Mouse (Mus musculus) embryonic facial prominence, embryonic 12.5 days (tissue): ENCODE measurements at regions not wholly inside any gene's neighbourhood (a gene's known extent, or its start where the extent isn't known, plus 50 kb on each side); places are given as distances from the start of the nearest gene placed in this dataset.

Experiments used
- ATAC-seq: fragments of 200-750 bp; cut with Nextera tagmentation; 2 replicates; pipeline ENCODE4 v1.8.0; 2017; ENCODE audit not compliant: insufficient number of reproducible peaks, insufficient read depth, low FRiP score, low TSS enrichment
- H3K27ac ChIP-seq: fragments of 300-500 bp; sonication (generic); 2 replicates; pipeline ENCODE4 v1.5.1; 2016; ENCODE audit warnings: mild to moderate bottlenecking
- H3K27me3 ChIP-seq: fragments of 300-500 bp; sonication (generic); 2 replicates; pipeline ENCODE4 v1.6.1; 2016; ENCODE audit warnings: mild to moderate bottlenecking, moderate library complexity
- H3K36me3 ChIP-seq: fragments of 300-500 bp; sonication (generic); 2 replicates; pipeline ENCODE4 v1.6.1; 2016; ENCODE audit warnings: mild to moderate bottlenecking
- H3K4me1 ChIP-seq: fragments of 300-500 bp; sonication (generic); 2 replicates; pipeline ENCODE4 v1.6.1; 2016
- H3K4me2 ChIP-seq: fragments of 300-500 bp; sonication (generic); replicated peaks from 2 replicates; pipeline ENCODE4 v1.6.1; 2016; ENCODE audit warnings: mild to moderate bottlenecking, moderate library complexity
- H3K4me3 ChIP-seq: fragments of 300-500 bp; sonication (generic); 2 replicates; pipeline ENCODE4 v1.5.1; 2016; ENCODE audit warnings: mild to moderate bottlenecking
- H3K9ac ChIP-seq: fragments of 300-500 bp; sonication (generic); 2 replicates; pipeline ENCODE4 v1.6.1; 2016; ENCODE audit warnings: mild to moderate bottlenecking, moderate library complexity
- H3K9me3 ChIP-seq: fragments of 300-500 bp; sonication (generic); 2 replicates; pipeline ENCODE4 v1.6.1; 2016; ENCODE audit warnings: mild to moderate bottlenecking, moderate library complexity
- WGBS: fragments of 180-500 bp; shearing (Covaris S2); methylation state at CpG from one replicate; pipeline ENCODE4 v1.1.7; 2016; 5-methylcytosine and 5-hydroxymethylcytosine counted together

GRCm38 (mm10) chr8:125341606-125342005 lies 228.0 kb downstream of the Sipa1l2 start:
- no peaks in the 10 kb centered on the region for H3K27me3 ChIP-seq
- 86% methylated on average over 4 of the region's 4 CpGs for WGBS

GRCm38 (mm10) chr8:125338222-125338621 lies 231.4 kb downstream of the Sipa1l2 start:
- Histone ChIP-seq H3K4me2 (no peak overlapping the region), H3K9ac (no peak overlapping the region), H3K27ac (no peak overlapping the region), H3K9me3 (no peaks in the 10 kb centered on the region), H3K27me3 (no peaks in the 10 kb centered on the region), H3K4me1 (0 out of 2 replicates have a peak, but pooled peaks cover 4% of the 10 kb centered on the region), H3K4me3 (no peak overlapping the region), H3K36me3 (no peaks in the 10 kb centered on the region)
- no peak for ATAC-seq
- 31% methylated on average over 6 of the region's 6 CpGs for WGBS

More at GRCm38 (mm10) chr8:125341606-125342005, 228.0 kb downstream of the Sipa1l2 start:
- H3K27ac ChIP-seq = no peak overlapping the region
- H3K4me2 ChIP-seq = no peak overlapping the region
- H3K36me3 ChIP-seq = no peaks in the 10 kb centered on the region
- peaks cover 8% of the 10 kb centered on the region; the same call in 1 of the 2 replicates for H3K4me1 ChIP-seq
- ATAC-seq = no peak
- no peaks in the 10 kb centered on the region for H3K9me3 ChIP-seq
- H3K9ac ChIP-seq = no peak overlapping the region
- H3K4me3 ChIP-seq = no peak overlapping the region

DNA sequence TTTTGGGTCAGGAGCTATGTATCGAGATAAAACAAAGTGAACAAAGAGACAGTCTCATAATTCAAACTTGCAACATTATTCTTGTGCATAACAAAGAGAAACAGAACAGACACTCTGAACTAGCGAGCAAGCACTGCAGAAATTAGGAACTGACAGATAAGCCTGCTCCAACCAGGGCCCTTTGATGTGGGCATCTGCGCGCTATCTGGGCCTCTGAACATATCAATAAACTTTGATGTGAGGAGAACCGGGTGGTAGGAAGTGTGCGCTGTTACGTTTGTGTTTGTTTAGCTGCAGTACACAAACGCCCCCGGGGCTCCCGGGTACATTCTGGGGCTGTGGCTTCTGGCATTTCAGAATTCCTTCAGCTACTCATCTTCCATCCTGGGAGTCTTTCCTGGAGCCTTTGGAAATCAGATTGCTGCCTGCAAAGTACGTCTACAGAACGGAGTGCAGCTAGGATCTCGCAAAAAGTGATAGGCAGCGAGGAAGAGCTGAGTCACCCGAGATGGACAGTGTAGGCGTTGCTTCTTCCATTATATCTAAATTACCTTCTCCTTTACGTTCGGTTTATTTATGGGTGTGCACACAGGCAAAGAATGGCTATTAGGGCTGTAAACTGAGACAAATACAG lies 232.0 kb downstream of the Sipa1l2 start:
- Histone ChIP-seq H3K4me3 (no peak overlapping the region), H3K36me3 (no peaks in the 10 kb centered on the region), H3K4me2 (no peak overlapping the region), H3K27me3 (no peaks in the 10 kb centered on the region), H3K9me3 (no peaks in the 10 kb centered on the region), H3K9ac (no peak overlapping the region), H3K27ac (no peak overlapping the region), H3K4me1 (0 out of 2 replicates have a peak, but pooled peaks cover 4% of the 10 kb centered on the region)
- 60% methylated on average over 18 of the region's 18 CpGs for WGBS
- no peak for ATAC-seq

DNA sequence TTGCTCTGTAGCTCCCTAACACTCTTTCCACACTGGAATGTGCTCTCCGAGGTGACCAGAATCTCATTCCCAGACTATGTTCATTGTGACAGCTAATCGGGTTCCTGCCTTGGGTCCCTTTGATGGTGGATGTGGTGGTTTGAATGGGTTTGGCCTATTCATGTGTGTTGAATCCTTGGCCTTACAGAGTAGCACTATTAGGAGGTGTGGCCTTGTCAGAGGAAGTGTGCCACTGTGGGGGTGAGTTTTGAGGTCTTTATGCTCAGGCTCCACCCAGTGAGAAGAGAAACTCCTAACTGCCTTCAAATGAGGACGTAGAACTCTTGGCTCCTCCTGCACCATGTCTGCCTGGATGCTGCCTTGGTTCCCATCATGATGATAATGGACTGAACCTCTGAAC lies 232.8 kb downstream of the Sipa1l2 start:
- H3K36me3 ChIP-seq = no peaks in the 10 kb centered on the region
- H3K9ac ChIP-seq = no peak overlapping the region
- H3K27ac ChIP-seq = no peak overlapping the region
- WGBS = 70% methylated on average over 3 of the region's 3 CpGs
- H3K4me1 ChIP-seq = 0 out of 2 replicates have a peak, but pooled peaks cover 4% of the 10 kb centered on the region
- no peak for ATAC-seq
- H3K4me3 ChIP-seq = no peak overlapping the region
- no peaks in the 10 kb centered on the region for H3K27me3 ChIP-seq
- no peak overlapping the region for H3K4me2 ChIP-seq
- no peaks in the 10 kb centered on the region for H3K9me3 ChIP-seq

DNA sequence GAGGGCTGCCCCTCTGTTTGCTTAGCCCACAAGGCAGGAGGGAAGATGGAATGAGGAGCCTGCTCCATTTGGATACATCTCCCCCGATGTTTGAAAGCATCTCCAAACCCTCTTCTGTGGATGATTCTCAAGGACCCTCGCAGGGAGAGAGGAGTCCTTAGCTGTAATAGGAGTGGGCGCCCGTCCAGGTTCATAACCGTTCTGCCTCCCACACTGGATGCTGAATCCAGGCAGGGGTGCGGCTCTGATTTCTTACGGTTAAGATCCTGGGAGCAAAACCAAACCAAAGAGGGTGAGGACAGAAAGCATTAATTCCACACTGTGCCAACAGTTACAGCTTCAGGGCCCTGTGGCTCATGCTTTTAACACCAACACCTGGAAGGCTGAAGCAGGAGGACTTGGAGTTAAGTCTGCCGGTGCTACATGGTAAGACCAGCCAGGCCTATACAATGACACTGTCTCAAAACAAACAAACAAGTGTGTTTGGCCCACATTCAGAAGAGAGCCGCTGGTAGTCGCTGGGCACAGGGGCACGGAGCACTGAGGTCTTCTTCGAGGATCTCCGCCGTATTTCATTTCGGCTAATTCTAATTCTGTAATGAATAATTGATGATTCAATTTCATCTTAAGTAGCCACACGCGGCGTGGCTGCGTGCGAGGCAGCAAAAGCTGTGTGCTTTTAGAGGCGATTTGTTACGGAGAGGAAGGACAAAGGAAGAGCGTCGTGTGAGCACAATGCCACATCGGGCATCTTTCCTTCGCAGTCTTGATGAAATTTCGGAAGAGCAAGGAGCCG lies 233.8 kb downstream of the Sipa1l2 start:
- Histone ChIP-seq H3K27me3 (no peaks in the 10 kb centered on the region), H3K27ac (no peak overlapping the region; the same call in 1 of the 2 replicates), H3K9ac (no peak overlapping the region), H3K4me3 (no peak overlapping the region), H3K4me1 (0 out of 2 replicates have a peak, but pooled peaks cover 4% of the 10 kb centered on the region), H3K4me2 (no peak overlapping the region), H3K9me3 (no peaks in the 10 kb centered on the region), H3K36me3 (no peaks in the 10 kb centered on the region)
- ATAC-seq = no peak
- WGBS = 60% methylated on average over 28 of the region's 28 CpGs

GRCm38 (mm10) chr8:125335171-125335570 lies 234.4 kb downstream of the Sipa1l2 start:
- Histone ChIP-seq H3K4me1 (0 out of 2 replicates have a peak, but pooled peaks cover 4% of the 10 kb centered on the region), H3K27ac (no peak overlapping the region; the same call in 1 of the 2 replicates), H3K4me2 (no peak overlapping the region), H3K9me3 (no peaks in the 10 kb centered on the region), H3K9ac (no peak overlapping the region), H3K4me3 (no peak overlapping the region), H3K36me3 (no peaks in the 10 kb centered on the region), H3K27me3 (no peaks in the 10 kb centered on the region)
- 47% methylated on average over 6 of the region's 6 CpGs for WGBS
- no peak for ATAC-seq

DNA sequence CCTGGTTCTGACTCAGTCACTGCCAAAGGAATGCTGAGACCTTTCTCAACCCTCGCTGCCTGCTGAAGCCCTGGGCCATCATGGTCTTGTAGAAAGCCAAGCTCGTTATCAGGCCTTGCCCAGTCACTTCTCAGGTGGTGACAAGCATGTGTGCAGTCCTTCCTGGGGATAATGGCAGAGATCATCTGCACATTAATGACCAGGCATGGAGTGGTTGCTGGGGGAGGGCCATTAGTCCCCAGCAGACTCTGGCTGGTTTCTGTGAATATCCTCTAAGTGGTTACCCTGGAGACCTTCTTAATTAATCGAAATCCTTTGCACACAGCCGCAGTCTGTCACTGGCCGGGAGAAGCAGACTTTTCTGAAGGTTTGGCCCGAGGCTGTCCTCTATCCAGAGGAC lies 239.0 kb downstream of the Sipa1l2 start:
- WGBS = 60% methylated on average over 6 of the region's 6 CpGs
- Histone ChIP-seq H3K4me3 (no peak overlapping the region), H3K27me3 (no peaks in the 10 kb centered on the region), H3K9ac (no peak overlapping the region), H3K4me2 (no peak overlapping the region), H3K27ac (no peak overlapping the region), H3K36me3 (no peaks in the 10 kb centered on the region), H3K4me1 (peaks cover 22% of the 10 kb centered on the region), H3K9me3 (no peaks in the 10 kb centered on the region)
- ATAC-seq = no peak

GRCm38 (mm10) chr8:125328650-125329049 lies 241.0 kb downstream of the Sipa1l2 start:
- no peak for ATAC-seq
- H3K4me3 ChIP-seq = no peak overlapping the region
- no peaks in the 10 kb centered on the region for H3K36me3 ChIP-seq
- WGBS = 84% methylated on average over 4 of the region's 4 CpGs
- H3K4me1 ChIP-seq = peaks cover 28% of the 10 kb centered on the region
- no peaks in the 10 kb centered on the region for H3K9me3 ChIP-seq
- H3K27ac ChIP-seq = no peak overlapping the region
- 0 out of 2 replicates have a peak, but pooled peaks cover 4% of the 10 kb centered on the region for H3K27me3 ChIP-seq
- no peak overlapping the region for H3K9ac ChIP-seq
- no peak overlapping the region for H3K4me2 ChIP-seq

GRCm38 (mm10) chr8:125327551-125328262 lies 241.9 kb downstream of the Sipa1l2 start:
- Histone ChIP-seq H3K4me2 (no peak overlapping the region), H3K27me3 (0 out of 2 replicates have a peak, but pooled peaks cover 4% of the 10 kb centered on the region), H3K9ac (no peak overlapping the region), H3K27ac (no peak overlapping the region), H3K36me3 (no peaks in the 10 kb centered on the region), H3K4me1 (peaks cover 28% of the 10 kb centered on the region), H3K9me3 (no peaks in the 10 kb centered on the region), H3K4me3 (no peak overlapping the region)
- 66% methylated on average over 13 of the region's 13 CpGs for WGBS
- ATAC-seq = no peak

DNA sequence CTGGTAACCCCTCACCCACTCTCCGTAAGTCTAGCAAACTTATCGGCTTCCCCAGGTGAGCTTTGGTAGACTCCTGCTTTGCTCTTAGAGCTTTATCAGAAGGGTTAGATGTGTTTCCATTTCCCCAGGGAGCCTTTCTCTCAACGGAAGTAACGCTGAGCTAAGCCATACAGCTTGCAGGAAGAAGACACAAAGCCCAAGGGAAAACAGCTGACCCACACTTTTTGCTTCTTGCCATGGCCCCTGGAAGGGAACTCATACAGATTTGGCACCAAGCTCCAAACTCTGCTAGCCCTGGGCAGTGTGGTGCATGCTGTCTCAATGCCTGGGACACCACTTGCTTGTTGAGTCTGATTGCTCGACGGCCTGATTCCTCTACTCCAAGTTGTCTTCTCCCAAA lies 242.6 kb downstream of the Sipa1l2 start:
- no peak overlapping the region for H3K9ac ChIP-seq
- no peak for ATAC-seq
- H3K4me3 ChIP-seq = no peak overlapping the region
- no peaks in the 10 kb centered on the region for H3K9me3 ChIP-seq
- 75% methylated on average over 6 of the region's 6 CpGs for WGBS
- H3K27me3 ChIP-seq = 0 out of 2 replicates have a peak, but pooled peaks cover 4% of the 10 kb centered on the region
- H3K27ac ChIP-seq = no peak overlapping the region
- H3K36me3 ChIP-seq = no peaks in the 10 kb centered on the region
- peaks cover 28% of the 10 kb centered on the region for H3K4me1 ChIP-seq
- H3K4me2 ChIP-seq = no peak overlapping the region

DNA sequence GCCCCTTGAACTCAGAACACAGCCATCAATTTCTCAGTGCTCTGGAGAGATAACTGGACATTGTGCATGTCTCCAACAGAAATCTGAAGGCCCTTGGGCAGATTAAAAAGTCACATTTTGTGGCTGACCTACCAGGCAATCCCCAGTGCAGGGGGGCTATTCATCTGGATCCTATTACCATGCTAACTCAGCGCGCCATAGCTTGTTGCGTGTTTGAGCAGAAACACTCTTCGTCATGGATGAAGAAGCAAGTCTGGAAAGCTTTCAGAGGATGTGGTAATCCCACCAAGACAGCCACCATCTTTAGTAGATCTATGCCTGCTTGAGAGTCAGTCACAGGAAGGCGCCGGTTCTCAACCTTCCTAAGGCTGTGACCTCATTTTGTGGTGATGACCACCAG lies 243.9 kb downstream of the Sipa1l2 start:
- H3K27ac ChIP-seq = 0 out of 2 replicates have a peak overlapping the region, but pooled peaks have one; percentile 17
- 49% methylated on average over 6 of the region's 6 CpGs for WGBS
- no peak overlapping the region for H3K4me3 ChIP-seq
- peaks cover 28% of the 10 kb centered on the region for H3K4me1 ChIP-seq
- no peak for ATAC-seq
- H3K27me3 ChIP-seq = 0 out of 2 replicates have a peak, but pooled peaks cover 4% of the 10 kb centered on the region
- H3K9ac ChIP-seq = no peak overlapping the region
- H3K9me3 ChIP-seq = no peaks in the 10 kb centered on the region
- H3K36me3 ChIP-seq = no peaks in the 10 kb centered on the region
- no peak overlapping the region for H3K4me2 ChIP-seq
